Mouse (Mus musculus): ENCODE data around the gene Txnrd1.

The Txnrd1 gene

DNA sequence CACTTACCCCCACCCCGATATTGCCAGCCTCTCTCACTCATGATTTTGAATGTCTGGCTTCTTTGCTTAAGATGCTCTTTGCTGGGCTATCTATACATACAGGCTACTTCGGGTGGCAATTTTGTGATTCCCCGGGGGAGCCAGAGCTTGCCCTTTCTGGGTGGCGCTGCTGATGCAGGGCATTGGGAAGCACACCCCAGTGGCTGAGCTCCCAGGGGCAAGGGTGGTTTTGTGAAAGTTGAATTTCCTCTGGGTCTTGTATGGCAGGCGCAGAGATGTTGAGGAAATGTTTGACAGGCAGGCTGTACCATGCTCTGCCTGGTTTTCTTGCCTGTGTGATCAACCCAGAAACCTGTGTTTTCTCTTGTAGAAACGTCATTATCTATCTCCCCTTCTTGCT, 15.1 kb upstream of the Txnrd1 start:
- no peak for DNase-seq

DNA sequence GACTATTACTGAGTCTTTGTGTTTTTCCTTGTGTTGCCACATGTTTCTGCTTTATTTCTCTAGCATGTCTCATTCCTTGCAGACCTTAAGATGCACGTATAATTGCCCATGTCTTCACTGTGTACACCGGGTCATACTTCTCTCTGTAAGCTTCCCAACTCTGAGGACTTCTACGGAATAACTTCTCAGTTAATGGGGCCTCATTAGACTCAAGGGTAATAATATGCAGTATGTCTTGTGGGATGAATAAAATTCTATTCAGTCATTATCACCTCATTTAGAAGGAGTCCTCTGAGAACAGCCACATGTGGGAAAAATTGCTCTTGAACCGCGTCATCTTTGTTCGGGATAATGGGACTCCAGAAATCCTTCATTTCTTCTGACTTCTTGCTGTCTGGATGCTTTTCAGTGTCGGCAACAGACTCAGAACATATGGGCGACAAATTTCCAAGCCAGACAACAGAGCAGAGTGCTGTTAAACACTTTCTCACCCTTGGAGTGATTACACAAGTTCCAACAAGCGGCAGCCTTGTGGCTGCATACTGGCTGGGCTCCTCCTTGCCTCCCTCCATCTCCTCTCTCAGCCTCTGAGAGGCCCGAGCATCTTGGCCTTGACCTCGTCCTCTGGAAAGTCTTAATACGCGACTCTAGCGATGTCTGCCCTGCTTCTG, 10.5 kb upstream of the Txnrd1 start:
- DNase-seq = no peak

DNA sequence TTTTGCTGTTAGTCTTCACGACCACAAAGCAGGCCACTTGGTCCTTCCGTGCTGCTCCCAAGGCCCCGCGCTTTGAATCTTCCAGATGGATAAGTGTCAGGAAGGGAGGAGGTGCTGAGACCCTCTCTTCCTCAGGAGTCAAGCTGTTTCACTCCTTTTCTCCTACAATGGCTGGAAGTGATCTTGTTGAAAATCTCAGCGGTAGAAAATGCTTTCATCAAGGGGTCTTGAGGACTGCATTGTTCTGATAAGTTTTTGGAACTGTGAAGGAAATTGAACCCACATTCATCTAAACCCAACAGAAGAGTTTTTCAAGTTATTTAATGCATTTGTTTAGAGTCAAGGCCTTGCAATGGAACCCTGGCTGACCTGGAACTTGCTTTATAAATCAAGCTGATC, 10.0 kb upstream of the Txnrd1 start:
- no peak for DNase-seq

DNA sequence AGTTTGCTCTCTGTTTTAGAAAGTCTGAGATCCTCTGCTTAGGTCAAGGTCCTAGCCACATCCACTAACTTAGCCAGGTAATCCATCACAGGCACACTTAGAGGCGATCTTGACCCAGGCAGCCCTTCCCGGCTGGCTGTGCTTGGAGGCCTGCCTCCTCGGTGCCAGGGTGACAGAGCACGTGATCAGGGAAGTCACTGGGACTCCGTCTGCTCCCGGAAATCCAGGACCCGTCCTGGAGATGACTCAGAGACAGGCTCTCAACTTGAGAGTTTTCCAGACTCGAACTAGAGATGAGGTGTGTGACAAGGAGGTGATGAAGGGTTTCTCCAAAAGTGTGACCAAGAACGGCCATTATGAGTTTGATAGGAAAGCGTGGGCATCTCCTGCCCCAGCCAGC, 9.2 kb upstream of the Txnrd1 start:
- DNase-seq = no peak

DNA sequence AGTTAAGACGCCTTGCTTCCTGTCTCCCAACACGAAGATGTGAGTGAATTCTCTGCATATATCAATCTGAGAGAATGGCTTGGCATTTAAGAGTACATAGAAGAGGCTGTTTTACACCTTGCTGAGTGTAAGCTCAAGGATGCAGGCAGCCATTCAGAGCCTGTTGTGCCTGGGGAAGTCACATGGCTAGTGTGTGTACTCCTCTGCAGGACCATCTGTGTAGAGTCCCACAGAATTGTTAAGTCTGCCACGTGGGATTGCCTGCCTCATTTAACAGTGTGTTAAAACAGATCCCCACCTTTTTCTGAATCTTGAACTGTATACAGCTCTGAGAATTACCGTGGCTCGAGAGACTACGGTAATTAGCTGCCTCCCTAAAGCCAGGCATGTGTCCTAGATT, 7.2 kb upstream of the Txnrd1 start:
- no peak for DNase-seq

DNA sequence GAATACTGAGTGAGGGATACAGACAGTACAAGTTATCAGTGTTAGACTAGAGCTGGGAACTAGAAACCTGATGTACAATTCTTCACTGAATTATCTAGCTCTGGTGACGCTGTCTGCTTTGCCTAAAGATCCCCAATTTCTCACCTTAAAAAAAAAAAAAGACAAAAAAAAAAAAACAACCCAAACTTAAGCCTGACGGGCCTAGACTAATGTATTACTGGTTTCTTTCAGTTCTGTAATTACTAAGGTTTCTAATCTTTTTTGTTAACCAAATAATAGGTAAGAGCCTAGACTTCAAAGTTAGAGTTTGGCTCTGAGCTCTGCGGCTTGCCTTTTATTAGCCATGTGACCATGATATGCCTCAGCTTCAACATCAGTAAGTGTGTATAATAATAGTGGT, 2.1 kb downstream of the Txnrd1 start:
- no peak for DNase-seq

DNA sequence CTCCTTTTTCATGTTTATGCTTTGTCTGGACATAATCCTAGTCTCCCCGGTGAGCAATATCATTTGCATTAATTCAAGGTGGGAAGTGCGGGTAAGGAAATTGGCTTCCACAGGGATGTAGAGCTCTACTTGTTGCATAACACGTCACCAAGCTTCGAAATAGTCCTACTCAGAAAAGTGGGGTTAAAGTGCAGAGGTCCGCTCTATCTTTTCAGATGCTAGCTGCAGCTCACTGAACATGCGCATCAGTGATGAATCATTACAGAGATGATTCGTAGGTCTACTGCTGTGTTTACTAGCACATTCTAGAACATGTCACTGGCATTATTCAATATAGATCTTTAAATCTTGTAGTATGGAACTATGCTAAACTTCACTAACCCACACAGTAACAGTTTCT, 4.6 kb downstream of the Txnrd1 start:
- no peak for DNase-seq

DNA sequence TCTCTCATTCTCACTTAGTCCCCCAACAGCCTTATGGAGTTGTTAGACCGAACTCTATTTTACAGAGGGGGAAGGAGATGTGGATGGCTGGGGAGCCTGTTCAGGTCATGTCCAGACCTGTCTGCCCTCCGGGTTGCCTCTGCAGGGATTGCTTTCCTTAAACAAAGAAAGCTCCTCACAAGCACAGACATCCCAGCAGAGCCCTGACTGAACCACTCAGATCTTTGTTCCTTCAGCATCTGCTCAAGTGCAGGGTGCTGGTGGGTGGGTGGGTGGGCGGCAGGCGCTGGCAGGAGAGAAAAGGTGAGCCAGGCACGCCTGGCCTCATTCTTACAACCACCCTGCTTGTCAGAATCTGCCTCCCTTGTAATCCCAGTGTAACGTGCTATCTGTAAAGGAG, 10.3 kb downstream of the Txnrd1 start:
- DNase-seq = no peak

DNA sequence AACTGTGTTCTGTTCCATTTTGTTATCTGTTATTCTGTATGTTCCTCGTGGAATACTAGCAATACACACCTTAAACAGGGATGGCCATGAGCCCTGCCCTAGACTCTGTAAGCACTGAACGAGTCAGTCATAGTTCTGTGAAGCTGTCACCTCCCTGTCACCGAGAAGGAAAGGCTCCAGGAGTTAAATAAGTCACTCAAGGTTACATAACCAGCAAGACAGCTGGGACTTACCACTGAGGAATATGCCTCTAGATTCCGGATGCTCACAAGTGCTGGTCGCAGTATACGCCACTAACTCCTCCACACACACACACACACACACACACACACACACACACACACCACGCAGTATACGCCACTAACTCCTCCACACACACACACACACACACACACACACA, 11.0 kb downstream of the Txnrd1 start:
- no peak for DNase-seq

DNA sequence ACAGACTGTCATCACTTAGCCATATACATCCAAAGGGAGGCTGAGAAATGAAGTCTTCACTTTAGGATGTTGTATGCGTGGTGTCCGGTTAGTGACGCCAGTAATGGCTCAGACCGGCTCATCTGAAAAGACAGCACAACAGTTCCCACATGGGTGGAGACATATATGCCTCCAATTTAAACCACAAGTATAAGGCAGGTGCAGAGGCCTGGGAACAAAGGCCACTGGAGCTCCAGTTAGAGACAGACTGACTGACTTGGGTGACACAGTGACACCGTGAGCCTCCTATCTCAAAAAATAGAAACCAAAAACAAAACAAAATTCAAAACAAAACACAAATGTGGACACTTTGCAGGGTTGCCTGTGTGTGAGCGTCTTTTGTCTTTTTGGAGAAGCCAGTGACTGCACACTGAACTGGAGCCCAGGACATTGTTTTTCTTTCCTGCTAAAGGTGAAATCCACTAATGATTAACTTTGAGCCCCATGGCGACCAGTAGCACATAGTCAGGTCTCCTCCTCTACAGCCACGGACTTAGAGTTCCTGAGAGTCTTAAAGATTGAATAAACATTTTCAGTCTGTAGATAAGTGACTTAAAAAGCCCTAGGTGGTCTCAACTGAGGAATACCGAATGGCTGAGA, 14.2 kb downstream of the Txnrd1 start:
- no peak for DNase-seq

DNA sequence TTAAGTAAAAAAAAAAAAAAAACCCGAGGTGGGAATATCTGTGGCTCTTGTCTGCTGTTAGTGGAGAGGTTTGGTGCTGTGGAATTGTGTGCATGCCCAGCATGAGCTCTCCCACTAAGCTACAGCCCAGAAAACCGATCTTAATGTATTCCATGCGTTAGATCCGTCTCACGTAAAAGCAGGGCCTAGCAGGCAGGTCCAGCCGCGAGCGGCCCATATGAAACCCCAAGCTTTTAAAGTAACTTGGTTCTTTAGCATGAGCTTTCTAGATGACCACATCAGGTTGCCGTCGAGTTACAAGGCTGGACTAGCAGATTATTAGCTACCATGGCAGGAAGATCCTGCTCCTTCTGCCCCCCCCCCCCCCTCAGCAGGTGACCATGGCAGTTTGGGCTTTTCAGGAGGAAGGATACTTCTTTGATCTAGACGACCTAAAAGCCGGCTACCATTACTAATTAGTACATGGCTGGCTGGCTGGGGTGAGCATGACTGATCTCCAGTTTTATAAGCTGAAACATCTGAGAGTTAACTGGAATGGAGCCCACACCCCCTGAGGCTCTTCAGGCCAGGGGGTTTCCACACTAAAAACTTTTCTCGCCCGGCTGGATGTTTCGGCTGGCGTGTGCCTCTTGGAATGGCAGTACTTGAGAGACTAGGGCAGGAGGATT, 16.1 kb downstream of the Txnrd1 start:
- no peak for DNase-seq

DNA sequence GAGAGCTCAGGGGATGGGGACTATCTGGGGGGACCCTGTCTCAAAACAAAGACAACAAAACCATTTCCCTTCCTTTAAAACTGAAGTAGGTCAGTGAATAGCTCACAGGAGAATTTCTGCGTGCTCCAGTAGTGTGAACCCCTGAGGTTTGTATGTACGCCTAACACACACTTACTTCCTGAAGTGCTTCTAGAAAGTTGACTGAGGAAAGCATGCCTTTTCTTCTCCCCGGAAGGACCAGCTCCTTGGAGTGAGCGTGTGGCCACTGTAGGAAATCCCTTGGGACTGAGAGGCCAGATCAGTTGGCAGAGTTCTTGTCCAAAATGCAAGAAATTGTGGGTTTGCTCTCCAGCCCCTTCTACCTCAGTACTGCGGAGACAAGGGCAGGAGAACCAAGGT, 16.6 kb downstream of the Txnrd1 start:
- DNase-seq = no peak

DNA sequence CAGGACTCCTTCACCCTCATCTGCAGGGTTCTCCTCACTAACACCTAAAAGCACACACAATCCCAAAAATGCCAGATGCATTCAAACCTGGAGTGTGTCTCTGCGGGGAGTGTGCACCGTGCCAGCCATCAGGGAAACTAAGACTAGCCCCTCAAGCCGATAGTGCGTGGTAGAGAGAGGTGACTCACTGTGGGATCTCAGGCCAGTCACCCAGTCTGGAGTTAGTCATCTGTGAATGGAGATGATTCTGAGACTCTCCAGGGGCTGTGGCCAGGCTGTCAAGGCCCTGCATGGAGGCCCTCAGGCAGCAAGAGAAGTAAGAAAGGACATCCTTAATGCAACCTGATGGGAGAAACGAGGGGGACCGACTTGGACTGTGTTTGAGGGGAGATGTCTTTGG, 18.0 kb downstream of the Txnrd1 start:
- DNase-seq = no peak

DNA sequence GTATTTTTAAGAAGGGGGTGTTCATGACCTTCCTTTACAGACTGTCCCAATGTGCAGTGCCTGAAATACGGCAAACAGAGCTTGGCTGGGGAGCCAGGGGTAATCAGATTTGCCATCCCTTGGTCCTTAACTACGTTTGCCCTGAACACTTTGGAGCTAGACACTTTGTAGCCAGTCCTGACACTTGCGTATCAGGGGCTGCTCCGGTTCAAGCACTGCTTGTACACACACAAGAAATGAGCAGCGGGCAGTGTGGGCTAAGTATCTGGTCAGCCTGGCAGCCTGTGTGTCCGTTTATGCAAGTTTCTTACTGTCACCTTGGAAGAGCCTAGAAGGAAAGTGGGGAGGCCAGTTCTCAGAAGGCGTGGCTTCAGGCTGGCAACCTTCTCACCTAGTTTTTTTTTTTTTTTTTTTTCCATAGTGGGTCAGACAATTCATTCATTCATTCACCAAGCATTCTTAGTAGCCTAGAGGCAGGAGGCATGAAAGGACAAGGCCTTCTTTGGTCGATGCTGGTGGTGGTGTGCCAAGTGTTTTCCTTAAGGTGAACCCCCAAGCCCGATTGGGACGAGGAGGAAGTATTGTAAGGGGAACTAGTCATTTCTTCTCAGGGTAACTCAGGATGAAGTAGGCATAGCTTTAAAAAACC, 24.4 kb downstream of the Txnrd1 start:
- DNase-seq = no peak

DNA sequence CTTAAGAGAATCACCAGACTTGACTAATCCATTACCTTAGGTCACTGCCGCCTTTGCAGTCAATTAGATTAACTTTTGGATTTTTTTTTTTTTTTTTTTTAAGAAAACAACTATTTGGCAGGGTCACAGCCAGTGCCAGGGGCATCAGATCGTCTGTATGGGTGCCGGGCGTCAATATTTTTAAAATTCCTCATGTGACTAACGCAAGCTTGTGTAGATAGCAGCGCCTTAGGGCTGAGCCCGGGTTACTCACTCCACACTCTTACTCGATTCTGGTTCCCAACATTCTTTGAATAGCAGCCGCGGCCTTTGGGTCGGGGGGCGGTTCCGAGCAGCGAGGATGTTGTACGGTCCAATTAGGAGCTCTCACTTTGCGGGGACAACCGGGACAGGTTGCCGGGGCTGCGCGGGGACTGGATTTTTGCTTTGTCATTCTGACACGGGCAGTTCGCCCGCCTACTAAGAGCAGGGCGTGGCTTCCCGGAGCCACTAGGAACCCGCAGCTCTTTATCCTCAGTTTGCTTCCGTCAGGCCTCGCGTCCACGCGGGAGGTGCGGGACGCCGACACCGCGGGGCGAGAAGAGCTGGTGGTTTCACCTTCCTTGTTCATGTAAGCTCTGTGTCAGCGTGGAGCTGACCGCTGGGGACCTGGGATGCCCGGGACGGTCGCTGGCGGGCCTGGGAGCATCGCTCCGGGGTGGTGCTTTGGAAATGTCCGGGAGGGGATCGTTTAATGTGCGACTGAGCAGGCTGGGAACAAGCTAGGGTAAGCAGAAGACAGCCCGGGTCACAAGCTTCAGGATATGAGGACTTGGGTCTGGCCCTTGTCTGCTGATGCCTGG, 25.2 kb downstream of the Txnrd1 start:
- peak; percentile 83 for DNase-seq

DNA sequence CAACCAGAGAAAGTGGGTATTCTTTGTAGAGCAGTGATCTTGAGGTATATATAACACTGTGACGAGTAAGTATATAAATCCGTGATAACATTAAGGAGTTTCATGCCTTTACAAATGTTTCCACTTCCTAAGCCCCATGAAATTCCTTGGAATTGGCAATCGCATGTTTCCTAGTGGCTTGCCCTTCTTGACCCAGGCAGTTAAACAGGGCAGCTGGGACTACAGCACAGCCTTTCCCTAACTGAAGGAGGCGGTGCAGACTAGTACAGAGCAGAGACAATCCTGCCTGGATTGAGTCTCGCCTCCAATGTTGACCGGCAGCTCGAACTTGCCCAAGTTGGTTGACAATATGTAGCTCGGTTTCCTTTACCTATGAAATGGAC, 25.8 kb downstream of the Txnrd1 start:
- peak; percentile 44 for DNase-seq

DNA sequence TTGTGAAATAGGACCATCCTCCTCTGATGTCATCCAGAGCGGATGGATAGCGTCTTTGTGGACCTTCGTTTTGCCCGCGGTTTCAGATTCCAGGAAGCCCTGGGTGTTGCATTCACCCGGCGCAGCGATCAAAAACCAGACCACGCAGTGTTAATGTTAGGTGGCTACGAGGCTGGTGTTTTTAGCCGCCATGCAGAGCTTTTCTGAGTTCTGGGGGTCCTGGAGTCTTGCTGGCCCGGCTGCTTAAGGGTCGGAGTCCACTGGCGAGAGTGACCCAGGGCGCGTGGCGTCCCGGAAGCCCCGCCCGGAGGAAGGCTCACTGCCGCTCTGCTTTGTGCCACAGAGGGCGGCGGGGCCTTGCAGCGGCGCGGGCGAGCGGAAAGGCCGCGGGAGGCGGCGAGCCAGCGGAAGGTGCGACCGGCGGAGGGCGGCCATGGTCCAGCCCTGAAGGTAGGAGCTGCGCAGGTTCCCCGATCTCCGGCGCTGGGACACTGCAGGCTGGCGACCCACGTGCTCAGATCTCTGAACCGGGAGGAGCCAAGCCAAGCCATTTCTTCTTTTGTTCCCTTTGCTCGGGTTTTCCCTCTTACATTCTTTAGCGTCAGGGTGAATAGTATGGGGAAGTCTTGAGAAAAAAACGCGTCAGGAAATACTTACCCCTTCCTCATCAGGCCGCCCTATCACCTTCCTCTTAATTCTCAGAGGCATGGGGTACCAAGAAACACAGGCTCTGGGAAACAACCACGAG, 26.6 kb downstream of the Txnrd1 start:
- peak; percentile 74 for DNase-seq

DNA sequence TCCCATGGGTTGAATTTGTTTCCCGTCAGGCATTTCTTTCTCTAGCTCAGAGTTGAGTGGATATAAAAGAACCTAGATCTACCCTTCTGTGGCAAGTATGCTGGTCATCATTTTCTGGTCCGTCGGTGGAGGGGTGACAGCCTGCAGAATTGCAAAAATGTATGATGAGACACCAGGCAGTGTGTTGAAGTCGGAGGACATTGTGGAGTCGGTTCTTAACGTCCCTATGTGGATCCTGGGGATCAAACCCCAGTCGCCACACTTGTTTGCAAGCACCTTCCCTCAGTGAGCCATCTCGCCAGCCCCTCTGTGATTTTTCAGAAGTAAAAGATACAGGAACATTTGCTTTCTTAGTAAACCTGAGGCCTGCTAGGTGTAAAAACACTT, 27.2 kb downstream of the Txnrd1 start:
- DNase-seq = peak; percentile 32

DNA sequence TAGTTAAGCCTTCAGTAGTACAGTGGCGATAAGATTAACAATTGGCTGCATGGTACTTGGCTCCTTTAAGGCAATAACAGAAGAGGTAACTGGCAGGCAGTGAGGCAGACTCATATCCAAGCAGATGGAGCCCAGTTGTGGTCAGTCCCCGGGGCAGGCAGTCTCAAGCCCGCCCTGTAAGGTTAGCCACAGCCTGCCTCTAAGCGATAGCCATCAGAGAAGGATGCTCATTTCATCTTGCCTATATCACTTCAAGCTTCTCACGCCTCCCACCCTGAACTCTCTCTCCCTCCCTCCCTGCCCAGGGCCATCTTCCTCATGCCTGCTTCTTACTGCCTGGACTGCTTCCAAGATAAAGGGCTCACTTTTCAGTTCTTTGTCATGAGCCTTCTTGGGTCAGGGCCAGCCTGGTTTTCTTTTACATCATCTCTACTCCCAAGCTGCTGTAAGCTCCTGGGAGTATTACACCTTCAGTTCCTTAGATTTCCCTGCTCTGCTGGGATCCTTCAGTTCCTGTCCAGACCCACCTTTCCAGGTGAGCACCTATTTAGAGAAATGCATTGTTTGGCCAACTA, 29.4 kb downstream of the Txnrd1 start:
- no peak for DNase-seq

DNA sequence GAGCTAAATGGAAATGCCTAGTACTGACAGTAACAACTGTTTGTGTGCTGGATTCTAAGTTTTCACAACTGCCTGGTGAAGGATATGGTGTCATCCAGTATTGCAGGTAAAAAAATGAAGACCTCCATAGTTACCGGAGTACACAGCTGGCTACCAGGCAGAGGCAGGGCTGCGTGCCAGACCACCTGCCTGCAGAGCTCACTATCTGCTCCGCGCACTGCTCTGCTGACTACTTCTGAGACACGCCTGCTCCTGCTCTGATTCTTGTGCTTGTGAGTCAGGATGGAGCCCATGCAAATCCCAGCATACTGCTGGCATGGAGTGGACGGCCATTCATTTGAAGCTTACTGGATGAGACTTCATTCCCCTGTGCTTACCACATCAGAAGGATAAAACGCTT, 30.1 kb downstream of the Txnrd1 start:
- DNase-seq = peak; percentile 53

DNA sequence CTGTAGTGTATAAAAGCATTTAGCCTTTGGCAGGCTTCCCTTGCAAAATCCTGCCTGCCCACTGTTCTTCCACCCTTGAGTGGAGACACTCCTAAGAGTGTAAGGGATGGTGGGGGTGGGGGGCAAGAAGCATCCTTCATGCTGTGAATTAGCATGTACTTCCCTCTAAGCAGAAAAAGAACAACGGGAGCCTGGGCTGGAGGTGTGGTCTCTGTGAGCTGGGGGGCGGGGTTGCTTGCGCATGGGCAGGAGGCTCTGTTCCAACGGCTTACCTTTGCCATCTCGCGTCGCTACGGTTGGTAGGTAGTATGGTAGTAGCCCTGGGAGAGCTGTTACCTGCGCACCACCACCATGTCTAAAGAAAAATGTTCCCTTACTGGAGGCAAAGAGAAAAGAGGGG, 32.6 kb downstream of the Txnrd1 start, which contains the start of gene Eid3:
Gene Eid3 (plus strand): TSS at position 271 of the 400 bp plus-strand sequence.
- no peak for DNase-seq

DNA sequence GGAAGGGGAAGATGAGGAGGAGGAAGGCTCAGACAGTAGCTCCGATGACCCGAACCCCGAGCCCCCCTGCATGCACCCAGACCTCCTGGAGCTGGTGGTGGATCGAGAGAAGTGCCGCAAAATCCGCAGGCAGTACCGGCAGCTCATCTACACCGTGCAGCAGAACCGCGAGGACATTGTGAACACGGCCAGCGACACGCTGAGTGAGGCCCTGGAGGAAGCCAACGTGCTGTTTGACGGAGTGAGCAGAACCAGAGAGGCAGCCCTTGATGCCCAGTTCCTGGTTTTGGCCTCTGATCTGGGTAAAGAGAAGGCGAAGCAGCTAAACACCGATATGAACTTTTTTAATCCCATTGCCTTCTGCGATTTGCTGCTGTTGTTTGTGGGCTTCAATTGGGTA, 33.1 kb downstream of the Txnrd1 start:
- DNase-seq = no peak
